Mouse (Mus musculus): ENCODE data around the gene Hmgb4.

Hmgb4 gene

DNA sequence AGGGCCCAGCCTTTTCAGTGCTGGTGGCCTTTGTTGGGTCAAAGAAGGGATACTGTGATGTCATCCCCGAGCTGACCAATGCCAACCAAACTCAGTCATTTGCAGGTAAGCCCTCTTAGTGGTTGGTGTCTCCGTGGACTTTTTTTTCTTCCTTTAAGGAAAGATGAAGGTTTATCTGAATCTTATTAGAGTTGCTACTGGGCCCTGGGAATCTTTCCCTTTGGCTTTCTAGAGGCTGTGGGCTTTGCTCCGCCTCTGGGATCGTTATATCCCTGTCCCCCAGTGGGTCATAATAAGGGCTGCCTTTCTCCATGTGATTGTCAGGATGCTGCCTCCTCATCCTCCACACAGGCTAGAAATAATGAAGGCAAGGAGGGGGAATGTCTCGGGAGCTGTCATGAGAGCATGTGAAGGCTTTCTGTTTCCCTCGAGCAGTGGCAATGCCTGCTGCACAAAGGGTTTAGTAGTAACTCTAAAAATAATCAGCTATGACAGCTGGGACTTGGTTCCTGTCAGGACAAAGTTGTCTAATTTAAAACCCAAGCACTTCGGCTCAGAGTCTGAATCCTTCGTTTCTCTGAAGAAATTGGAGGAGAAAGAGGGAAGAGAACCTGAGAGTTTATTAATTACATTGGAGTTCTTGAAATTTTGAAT, at the start of gene Hmgb4:
Gene Hmgb4 (minus strand): TSS at position 51 of the 654 bp plus-strand sequence.
- no peak for DNase-seq (ENCODE audit: low read depth, low spot score)

- no peak for DNase-seq (ENCODE audit: low read depth, low spot score)
These were observed 45.3 kb upstream of the Hmgb4 start for GRCm38 (mm10) chr4:128306011-128306410.

DNA sequence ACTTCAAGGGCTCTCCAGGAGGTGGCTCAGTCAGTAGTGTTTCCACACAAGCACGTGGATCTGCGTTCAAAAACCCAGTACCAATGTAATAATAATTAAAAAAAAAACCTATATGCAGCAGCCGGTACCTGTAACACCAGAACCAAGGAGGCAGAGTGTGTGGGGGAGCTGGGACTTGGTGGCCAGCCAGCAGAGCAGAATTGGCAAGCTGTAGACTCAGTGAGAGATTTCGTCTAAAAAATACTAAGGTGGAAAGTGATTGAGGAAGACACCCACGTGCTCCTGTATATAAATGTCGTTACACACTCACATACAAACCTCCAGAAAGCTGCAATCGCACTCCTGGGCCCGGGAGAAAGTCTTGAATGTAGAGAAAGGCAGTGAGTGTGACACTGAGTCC, 43.3 kb upstream of the Hmgb4 start:
- no peak for DNase-seq (ENCODE audit: low read depth, low spot score)

DNA sequence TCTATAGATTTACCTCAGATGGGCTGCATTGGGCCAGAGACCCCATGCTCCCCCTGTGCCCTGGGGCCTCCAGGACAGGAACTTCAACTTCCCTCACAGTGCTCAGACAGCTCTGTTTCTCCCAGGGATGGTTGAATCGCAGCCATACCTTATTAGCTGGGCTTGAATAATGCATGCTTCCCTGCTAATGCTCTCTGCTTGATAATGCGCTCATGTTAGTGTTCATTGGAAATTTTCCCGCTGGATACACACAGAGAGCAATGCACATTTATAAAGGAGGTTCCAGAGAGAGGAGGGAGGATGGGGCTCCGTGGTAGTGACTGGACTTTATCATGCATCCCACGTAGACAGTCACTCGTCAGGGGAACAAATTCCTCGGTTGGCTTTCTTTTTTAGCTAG, 27.3 kb upstream of the Hmgb4 start:
- no peak for DNase-seq (ENCODE audit: low read depth, low spot score)

DNA sequence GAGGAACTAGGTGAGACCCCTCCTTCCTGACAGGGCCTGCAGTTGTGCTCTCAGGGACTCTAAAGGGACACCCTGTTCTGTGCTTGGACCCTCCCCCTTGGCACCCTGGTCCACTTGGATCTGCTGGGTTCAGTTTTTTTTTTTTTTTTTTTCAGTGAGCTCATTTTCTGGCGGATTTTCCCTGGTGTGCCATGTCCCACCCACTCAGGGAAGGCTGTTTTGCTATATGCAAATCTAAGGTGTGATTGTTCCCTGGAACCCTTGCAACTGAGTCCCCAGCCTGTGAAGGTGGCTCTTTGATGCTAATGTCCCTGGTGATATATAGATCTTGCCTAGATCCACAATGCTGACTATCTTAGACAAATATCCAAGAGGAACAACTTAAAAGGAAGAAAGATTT, 24.3 kb upstream of the Hmgb4 start:
- no peak for DNase-seq (ENCODE audit: low read depth, low spot score)

GRCm38 (mm10) chr4:128275586-128275985, 14.8 kb upstream of the Hmgb4 start:
- no peak for DNase-seq (ENCODE audit: low read depth, low spot score)

GRCm38 (mm10) chr4:128275116-128275515, 14.4 kb upstream of the Hmgb4 start:
- no peak for DNase-seq (ENCODE audit: low read depth, low spot score)

DNA sequence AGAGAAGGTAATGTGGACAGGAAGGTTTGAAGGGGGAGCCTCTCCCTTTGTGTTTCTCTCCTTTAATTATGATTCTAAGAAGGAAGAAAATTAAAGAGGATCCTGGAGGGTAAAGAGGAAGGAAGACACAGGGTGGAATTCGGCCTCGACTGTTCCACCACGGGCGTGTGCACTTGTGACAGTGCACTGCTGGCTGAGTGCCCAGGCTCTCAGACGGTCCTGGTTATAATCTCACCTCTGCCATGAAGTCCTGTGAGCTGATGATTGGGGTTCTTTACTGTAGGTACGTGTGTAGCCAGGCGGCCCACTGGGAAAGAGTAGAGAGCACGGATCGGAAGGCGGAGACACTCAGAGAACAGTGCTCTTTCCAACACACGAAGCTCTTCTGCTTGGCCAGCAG, 12.4 kb upstream of the Hmgb4 start:
- DNase-seq (ENCODE audit: low read depth, low spot score) = no peak

DNA sequence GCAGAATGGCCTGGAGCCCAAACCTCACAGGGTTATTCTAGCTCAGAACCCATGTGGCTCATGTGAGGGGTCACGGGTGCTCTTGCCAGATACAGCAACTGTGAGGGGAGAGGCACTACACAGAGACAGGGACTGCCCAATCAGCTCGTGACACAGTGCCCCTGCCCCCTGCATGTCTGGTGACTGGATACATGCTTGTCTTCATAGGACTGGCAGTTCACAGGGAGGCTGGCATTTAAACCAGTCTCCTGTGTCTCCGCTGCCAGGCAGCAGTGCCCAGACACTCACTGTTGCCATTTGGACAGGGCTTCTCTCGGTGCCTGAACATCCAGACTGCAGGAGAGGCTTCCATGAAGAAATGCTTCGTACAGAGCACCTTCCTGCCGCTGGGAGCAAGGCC, 11.7 kb upstream of the Hmgb4 start:
- DNase-seq (ENCODE audit: low read depth, low spot score) = no peak

GRCm38 (mm10) chr4:128270931-128271330, 10.2 kb upstream of the Hmgb4 start:
- DNase-seq (ENCODE audit: low read depth, low spot score) = no peak

DNA sequence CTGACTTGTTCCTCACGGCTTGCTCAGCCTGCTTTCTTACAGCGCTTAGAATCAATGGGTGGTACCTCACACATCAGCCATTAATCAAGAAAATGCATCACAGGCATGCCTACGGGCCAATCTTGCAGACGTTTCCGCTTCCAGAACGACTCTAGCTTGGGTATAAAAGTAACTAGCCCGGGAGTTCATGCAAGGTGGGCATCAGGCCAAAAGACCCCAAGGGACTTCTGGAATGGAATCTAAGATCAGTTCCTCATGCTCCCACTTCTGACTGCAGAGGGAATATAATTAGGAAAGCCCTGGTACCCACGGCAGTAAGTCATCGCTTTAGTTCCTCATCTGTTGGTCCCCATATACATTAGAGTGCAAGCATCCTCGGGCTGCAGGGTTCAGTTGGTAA, 9.4 kb upstream of the Hmgb4 start:
- DNase-seq (ENCODE audit: low read depth, low spot score) = no peak

GRCm38 (mm10) chr4:128269261-128269875, 8.6 kb upstream of the Hmgb4 start:
- DNase-seq (ENCODE audit: low read depth, low spot score) = no peak

- no peak for DNase-seq (ENCODE audit: low read depth, low spot score)
These were observed 4.6 kb upstream of the Hmgb4 start for GRCm38 (mm10) chr4:128265341-128265740.

DNA sequence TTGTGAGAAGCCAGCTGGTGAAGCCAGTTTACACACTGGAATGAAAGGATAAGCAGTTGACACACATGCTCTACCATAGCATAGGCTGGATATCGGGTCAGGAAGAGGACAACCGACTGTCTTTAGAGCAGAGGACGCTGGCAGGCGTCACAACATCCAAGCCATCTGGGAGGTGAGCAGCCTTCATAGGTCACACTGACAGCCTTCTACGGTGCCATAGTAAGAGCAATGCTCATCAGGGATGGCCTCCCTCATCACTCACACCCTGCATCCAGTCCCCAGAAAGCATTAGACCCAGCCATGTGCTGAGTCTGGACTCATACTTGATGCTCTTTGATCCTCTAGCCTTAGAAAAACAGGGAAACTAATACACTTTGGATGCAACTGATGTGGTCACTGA, 3.7 kb upstream of the Hmgb4 start:
- DNase-seq (ENCODE audit: low read depth, low spot score) = no peak

DNA sequence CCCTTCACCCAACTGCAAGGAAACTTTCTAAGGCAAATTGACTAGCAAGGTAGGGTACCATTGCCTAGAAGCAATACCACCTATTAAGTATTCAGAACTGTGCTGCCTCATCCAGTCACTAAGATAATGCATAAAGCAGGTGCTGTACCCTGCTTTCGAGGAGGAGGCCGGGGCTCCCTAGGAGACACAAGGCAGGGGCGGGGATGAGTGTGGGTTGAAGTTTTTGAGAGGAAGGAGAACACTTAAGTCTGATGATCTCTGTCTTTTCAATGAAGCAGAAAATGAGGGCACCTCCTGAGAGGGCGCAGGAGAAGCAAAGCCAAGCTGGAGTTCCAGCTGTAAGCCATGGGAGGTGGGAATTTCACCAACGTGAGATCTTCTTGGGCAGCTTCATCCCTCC, 1.5 kb downstream of the Hmgb4 start:
- DNase-seq (ENCODE audit: low read depth, low spot score) = no peak

DNA sequence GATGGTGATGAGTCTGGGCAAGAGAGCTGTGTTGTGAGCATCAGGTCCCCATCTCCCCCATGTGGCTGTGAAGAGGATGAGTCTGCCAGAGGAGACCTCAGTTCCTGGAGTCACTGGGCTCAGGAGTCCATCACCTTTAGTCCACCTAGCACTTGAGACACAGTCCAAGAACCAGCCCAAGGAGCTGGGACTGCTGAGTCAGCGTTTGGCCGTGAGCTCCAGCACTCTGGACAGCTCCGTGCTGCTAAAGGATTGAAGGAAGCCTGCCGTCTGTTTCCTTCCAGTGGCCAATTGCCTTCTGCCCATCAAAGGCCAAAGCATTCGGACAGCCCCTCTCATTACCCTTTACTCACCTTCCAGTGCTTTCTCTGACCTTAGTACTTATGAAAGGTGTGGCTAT, 12.1 kb downstream of the Hmgb4 start:
- no peak for DNase-seq (ENCODE audit: low read depth, low spot score)

DNA sequence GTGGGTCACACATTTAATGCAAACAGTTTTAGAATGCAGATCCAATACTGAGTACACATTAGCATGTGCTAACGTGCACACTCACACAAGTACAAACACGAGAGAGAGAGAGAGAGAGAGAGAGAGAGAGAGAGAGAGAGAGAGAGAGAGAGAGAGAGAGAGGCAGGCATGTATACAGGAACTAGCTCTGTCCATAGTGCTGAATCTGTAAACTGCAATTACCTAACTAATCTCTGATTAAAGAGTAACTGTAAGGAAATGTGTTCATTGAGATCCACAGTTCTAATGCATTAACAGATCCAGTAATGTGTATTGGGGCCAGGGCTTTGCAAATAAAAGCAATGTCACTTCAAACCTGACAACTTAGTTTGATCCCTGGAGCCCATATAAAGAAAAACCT, 15.6 kb downstream of the Hmgb4 start:
- no peak for DNase-seq (ENCODE audit: low read depth, low spot score)

DNA sequence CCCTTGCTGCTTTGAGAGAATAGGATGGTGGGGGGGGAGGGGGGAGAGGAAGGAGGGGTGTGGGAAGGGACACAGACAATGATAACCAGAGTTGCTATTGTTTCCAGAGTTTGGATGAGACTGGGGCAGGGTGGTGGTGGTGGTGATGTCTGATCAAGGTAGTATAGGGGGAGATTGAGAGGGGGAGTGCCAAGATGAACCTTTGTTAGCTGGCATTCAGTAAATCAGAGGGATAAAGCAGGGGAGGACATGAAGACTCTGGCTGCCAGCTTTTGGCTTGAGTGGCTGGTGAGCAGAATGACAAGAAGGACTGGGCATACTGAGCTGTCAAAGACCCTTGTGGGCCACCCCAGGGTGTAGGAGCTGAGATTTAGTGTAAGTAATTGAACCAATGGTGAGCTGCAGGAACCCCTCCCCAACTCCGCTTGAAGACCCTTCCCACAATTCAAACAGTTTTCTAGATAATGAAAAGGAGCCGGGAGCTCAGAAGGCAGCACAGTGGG, 18.9 kb downstream of the Hmgb4 start:
- no peak for DNase-seq (ENCODE audit: low read depth, low spot score)

DNA sequence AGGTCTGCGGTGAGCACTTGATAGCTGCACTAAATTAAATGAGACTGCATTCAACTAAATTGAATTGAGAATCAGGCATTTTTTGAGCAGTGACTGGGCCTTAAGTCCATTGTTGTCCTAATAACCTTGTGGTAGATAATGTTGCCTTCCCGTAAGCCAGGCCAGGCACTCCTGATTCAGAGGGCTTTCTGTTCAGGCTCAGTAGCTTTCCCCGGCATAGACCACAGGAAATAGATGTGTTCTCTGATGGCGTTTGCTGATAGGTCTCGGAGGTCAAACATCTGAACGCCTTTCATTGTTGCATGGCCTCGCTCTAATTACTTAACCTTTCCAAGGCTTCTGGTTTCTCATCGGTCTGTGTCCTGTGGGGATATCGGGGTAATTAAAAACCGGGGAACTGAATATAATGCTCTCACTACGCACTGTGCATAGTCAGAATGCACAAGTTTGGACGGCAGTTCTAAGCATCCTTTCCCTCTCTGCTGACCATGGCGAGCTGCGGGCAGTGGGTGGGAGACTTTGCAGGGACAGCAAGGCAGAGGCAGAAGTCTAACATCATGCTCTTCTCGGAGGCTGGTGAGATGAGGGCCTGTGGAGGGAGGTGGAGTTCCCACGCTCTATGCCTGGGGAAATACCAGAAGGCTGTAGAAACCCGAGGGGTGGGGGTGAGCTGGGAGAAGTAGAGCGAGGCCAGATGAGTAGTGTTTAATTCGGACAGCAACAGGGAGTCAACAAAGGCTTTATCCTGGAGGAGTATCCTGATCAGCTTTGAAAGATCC, 19.5 kb downstream of the Hmgb4 start:
- no peak for DNase-seq (ENCODE audit: low read depth, low spot score)

DNA sequence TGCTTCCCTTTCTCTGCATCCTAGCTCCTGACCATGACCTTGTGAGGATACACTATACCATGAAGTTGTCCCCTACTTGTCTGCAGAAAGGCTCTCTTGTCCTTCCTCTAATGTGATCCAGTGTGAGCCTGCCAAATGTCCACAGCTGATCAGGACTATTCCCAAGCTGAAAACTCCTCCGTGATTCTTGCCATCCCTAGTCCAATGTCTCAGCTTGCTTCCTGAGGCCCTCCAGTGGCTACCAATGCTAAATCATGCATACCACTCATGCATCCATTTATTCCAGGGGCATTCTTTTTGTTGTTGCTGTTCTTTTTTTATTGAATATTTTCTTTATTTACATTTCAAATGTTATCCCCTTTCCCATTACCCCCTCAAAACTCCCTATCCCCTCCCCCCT, 21.6 kb downstream of the Hmgb4 start:
- DNase-seq (ENCODE audit: low read depth, low spot score) = no peak

GRCm38 (mm10) chr4:128233458-128233857, 27.3 kb downstream of the Hmgb4 start:
- DNase-seq (ENCODE audit: low read depth, low spot score) = no peak

- DNase-seq (ENCODE audit: low read depth, low spot score) = no peak
These were observed 33.1 kb downstream of the Hmgb4 start for GRCm38 (mm10) chr4:128227377-128228316.

Measured in c-Kit-negative CD71-positive TER-119-positive erythroid progenitor cells, embryonic 14.5 days (primary cell).